Mouse (Mus musculus) limb, embryonic 15.5 days (tissue): ENCODE data around the gene Fam241b. TPM values are rescaled to one million over a fixed set of nuclear protein-coding genes. Genes with fewer than 3 reads are reported as not detected.
A peak's percentile ranks its signal among the peaks of the same experiment; 100 is the strongest.

Experiments used
- ATAC-seq: fragments of 200-750 bp; cut with Nextera tagmentation; 2 replicates; pipeline ENCODE4 v1.8.0; 2017; ENCODE audit warnings: low read depth, moderate TSS enrichment; ENCODE audit not compliant: insufficient number of reproducible peaks, low FRiP score, low TSS enrichment
- H3K27ac ChIP-seq: fragments of 300-500 bp; sonication (generic); 2 replicates; pipeline ENCODE4 v1.5.1; 2015; ENCODE audit warnings: moderate library complexity, mild to moderate bottlenecking, inconsistent platforms
- H3K27me3 ChIP-seq: fragments of 300-500 bp; sonication (generic); 2 replicates; pipeline ENCODE4 v1.6.1; 2015; ENCODE audit warnings: inconsistent platforms
- H3K36me3 ChIP-seq: fragments of 300-500 bp; sonication (generic); 2 replicates; pipeline ENCODE4 v1.6.1; 2015; ENCODE audit warnings: inconsistent platforms
- H3K4me1 ChIP-seq: fragments of 300-500 bp; sonication (generic); 2 replicates; pipeline ENCODE4 v1.6.1; 2015; ENCODE audit warnings: inconsistent platforms
- H3K4me2 ChIP-seq: fragments of 300-500 bp; sonication (generic); 2 replicates; pipeline ENCODE4 v1.6.1; 2015; ENCODE audit warnings: mild to moderate bottlenecking, inconsistent platforms
- H3K4me3 ChIP-seq: fragments of 300-500 bp; sonication (generic); 2 replicates; pipeline ENCODE4 v1.5.1; 2015; ENCODE audit warnings: mild to moderate bottlenecking, inconsistent platforms
- H3K9ac ChIP-seq: fragments of 300-500 bp; sonication (generic); 2 replicates; pipeline ENCODE4 v1.6.1; 2015; ENCODE audit warnings: inconsistent platforms
- H3K9me3 ChIP-seq: fragments of 300-500 bp; sonication (generic); 2 replicates; pipeline ENCODE4 v1.6.1; 2016; ENCODE audit warnings: inconsistent platforms
- WGBS: fragments of 180-500 bp; shearing (Covaris S2); methylation state at CpG from one replicate; pipeline ENCODE4 v1.1.7; 2015; 5-methylcytosine and 5-hydroxymethylcytosine counted together
- polyA plus RNA-seq: library from polyadenylated mRNA; unstranded; fragments of >200 nt; fragmentation: Nextera tagmentation; extraction: Ambion mirVana; gene quantifications from 2 replicates; pipeline ENCODE4 v1.2.1, GENCODE M21; 2015

The Fam241b gene
- 16.6 and 20.1 TPM in 2 replicates for polyA plus RNA-seq

GRCm38 (mm10) chr10:62143820-62144219, at the start of gene Fam241b:
Gene Fam241b (minus strand): TSS chr10:62143920.
- Histone ChIP-seq H3K4me3 (no peak within 1 kb of the TSS), H3K27me3 (peaks cover 4% of the 10 kb centered on the region; the same call in 1 of the 2 replicates), H3K36me3 (no peaks in the 10 kb centered on the region), H3K27ac (no peak within 1 kb of the TSS), H3K9me3 (no peaks in the 10 kb centered on the region), H3K4me2 (no peak within 1 kb of the TSS), H3K4me1 (no peaks in the 10 kb centered on the region), H3K9ac (no peak within 1 kb of the TSS)
- ATAC-seq = no peak
- 55% methylated on average over 8 of the region's 8 CpGs for WGBS

DNA sequence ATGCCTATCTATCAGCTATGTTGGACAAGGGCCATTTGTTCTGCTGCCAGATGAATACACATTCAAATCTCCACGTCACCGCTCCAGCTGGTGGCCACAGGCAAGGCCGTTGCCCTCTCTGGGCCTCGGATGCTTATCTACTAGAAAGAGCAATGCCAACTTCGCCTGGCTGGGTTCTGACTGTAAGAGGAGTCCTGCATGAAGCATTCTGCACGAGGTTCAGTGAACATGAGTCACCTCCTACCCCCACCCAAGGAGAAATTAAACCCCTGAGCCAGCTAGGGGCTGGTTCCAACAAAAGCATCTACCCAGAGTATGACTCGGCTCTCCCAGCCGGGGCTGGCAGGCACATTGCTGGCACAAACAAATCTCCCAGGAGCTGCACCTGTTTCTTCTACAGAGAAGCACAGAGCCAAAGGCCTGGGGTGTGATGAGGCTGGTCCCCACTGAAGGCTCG, 49.0 kb upstream of the Fam241b start:
- Histone ChIP-seq H3K9me3 (no peaks in the 10 kb centered on the region), H3K4me2 (no peak overlapping the region), H3K27me3 (no peaks in the 10 kb centered on the region), H3K27ac (no peak overlapping the region), H3K9ac (no peak overlapping the region), H3K4me1 (peaks cover 12% of the 10 kb centered on the region; the same call in 1 of the 2 replicates), H3K4me3 (no peak overlapping the region), H3K36me3 (no peaks in the 10 kb centered on the region)
- 63% methylated on average over 9 of the region's 9 CpGs for WGBS
- peak; percentile 57; the same call in 1 of the 2 replicates for ATAC-seq

- Histone ChIP-seq H3K9me3 (no peaks in the 10 kb centered on the region), H3K9ac (no peak overlapping the region), H3K4me1 (peaks cover 12% of the 10 kb centered on the region; the same call in 1 of the 2 replicates), H3K4me3 (no peak overlapping the region), H3K27ac (no peak overlapping the region), H3K4me2 (no peak overlapping the region), H3K27me3 (0 out of 2 replicates have a peak, but pooled peaks cover 4% of the 10 kb centered on the region), H3K36me3 (no peaks in the 10 kb centered on the region)
- ATAC-seq = no peak
- WGBS = 88% methylated on average over 7 of the region's 7 CpGs
These were observed 47.1 kb upstream of the Fam241b start for GRCm38 (mm10) chr10:62190821-62191220.

- H3K27me3 ChIP-seq = 0 out of 2 replicates have a peak, but pooled peaks cover 4% of the 10 kb centered on the region
- WGBS = 56% methylated on average over 4 of the region's 4 CpGs
- H3K4me1 ChIP-seq = peaks cover 12% of the 10 kb centered on the region; the same call in 1 of the 2 replicates
- no peak overlapping the region for H3K27ac ChIP-seq
- no peak for ATAC-seq
- H3K4me3 ChIP-seq = no peak overlapping the region
- H3K4me2 ChIP-seq = no peak overlapping the region
- H3K9me3 ChIP-seq = no peaks in the 10 kb centered on the region
- no peak overlapping the region for H3K9ac ChIP-seq
- H3K36me3 ChIP-seq = no peaks in the 10 kb centered on the region
These were observed 46.2 kb upstream of the Fam241b start for GRCm38 (mm10) chr10:62189910-62190309.

DNA sequence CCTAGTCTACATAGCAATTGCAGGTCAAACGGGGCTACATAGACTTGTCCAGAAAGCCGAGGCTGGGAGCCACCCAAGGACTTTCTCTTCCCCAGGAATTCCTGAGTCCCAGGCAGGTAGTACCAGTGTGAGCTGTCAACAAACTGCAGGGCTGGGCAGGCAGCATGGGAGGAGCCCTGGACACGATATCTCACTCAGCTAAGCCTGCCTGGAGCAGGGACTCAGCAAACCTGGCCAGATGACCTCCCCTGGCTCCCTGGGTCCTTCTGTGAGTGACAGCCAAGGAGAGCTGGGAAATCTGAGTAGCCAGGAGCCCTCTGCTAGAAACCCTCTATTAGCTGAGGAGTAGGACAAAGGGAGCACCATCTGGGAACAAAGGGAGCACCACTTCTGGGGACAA, 45.6 kb upstream of the Fam241b start:
- Histone ChIP-seq H3K36me3 (no peaks in the 10 kb centered on the region), H3K27me3 (0 out of 2 replicates have a peak, but pooled peaks cover 4% of the 10 kb centered on the region), H3K4me1 (peaks cover 12% of the 10 kb centered on the region; the same call in 1 of the 2 replicates), H3K27ac (no peak overlapping the region), H3K9ac (no peak overlapping the region), H3K4me2 (no peak overlapping the region), H3K9me3 (no peaks in the 10 kb centered on the region), H3K4me3 (no peak overlapping the region)
- no peak for ATAC-seq
- WGBS = 63% methylated on average over 3 of the region's 3 CpGs

- WGBS = 21% methylated on average over 7 of the region's 7 CpGs
- H3K27ac ChIP-seq = no peak overlapping the region
- H3K36me3 ChIP-seq = no peaks in the 10 kb centered on the region
These were observed 43.2 kb upstream of the Fam241b start for GRCm38 (mm10) chr10:62186882-62187281.

DNA sequence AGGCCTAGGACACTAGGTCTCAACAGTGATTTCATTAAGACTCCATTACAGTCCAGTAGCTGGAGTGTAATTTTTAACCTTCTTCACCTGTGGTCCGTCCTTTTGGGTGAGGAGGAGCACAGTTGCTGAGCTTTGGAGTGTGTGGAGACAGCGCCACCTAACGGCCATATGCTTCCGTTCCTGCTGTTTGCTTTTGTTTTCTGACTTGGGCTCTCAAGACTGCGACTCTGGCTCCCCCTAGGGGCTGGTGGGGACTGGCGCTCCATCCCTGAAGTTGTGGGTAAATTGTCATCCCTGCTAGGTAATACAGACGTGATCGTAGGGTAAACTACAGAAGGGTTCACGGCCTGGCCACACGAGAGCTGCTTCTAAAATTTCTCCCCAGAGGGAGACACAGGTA, 39.3 kb upstream of the Fam241b start:
- WGBS = under 1% methylated on average over 10 of the region's 10 CpGs
- H3K27ac ChIP-seq = no peak overlapping the region
- H3K9me3 ChIP-seq = no peaks in the 10 kb centered on the region
- no peaks in the 10 kb centered on the region for H3K36me3 ChIP-seq
- H3K4me1 ChIP-seq = no peaks in the 10 kb centered on the region
- no peak overlapping the region for H3K9ac ChIP-seq
- no peak overlapping the region for H3K4me3 ChIP-seq
- ATAC-seq = no peak
- no peak overlapping the region for H3K4me2 ChIP-seq
- 0 out of 2 replicates have a peak, but pooled peaks cover 7% of the 10 kb centered on the region for H3K27me3 ChIP-seq

More at GRCm38 (mm10) chr10:62186882-62187281, 43.2 kb upstream of the Fam241b start:
- ATAC-seq = no peak
- H3K9me3 ChIP-seq = no peaks in the 10 kb centered on the region
- H3K9ac ChIP-seq = no peak overlapping the region
- H3K27me3 ChIP-seq = 0 out of 2 replicates have a peak, but pooled peaks cover 7% of the 10 kb centered on the region
- H3K4me2 ChIP-seq = no peak overlapping the region
- peaks cover 5% of the 10 kb centered on the region; the same call in 1 of the 2 replicates for H3K4me1 ChIP-seq
- H3K4me3 ChIP-seq = no peak overlapping the region

DNA sequence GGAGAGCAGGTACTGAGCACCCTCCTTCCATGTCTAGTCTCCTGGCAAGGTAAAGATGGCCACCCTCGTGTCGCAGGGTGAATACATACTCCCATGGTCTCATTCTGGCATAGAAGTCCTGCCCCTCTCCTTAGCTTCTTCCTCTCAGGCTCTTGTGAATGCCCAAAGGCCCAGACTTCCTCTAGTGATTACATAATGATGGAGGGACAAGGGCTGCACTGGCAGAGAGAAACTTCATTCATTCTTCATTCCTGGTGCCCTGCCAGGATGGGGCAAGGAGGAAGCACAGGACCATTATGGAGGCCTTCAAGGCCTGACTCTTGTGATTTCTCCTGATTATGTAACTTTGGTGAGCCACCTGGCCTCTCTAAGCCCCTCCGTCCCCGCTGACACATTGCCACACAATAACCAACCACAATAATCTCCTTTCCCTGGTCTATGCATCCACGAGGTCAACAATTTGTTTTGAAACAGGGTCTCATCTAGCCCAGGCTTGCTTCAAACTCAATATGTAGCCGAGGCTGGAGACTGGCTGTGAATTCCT, 38.8 kb upstream of the Fam241b start:
- Histone ChIP-seq H3K9me3 (no peaks in the 10 kb centered on the region), H3K36me3 (no peaks in the 10 kb centered on the region), H3K4me2 (no peak overlapping the region), H3K4me3 (no peak overlapping the region), H3K9ac (no peak overlapping the region), H3K27ac (no peak overlapping the region), H3K4me1 (no peaks in the 10 kb centered on the region), H3K27me3 (0 out of 2 replicates have a peak, but pooled peaks cover 7% of the 10 kb centered on the region)
- ATAC-seq = no peak
- 69% methylated on average over 6 of the region's 6 CpGs for WGBS

GRCm38 (mm10) chr10:62181701-62182100, 38.0 kb upstream of the Fam241b start:
- Histone ChIP-seq H3K36me3 (no peaks in the 10 kb centered on the region), H3K27ac (no peak overlapping the region), H3K4me1 (no peaks in the 10 kb centered on the region), H3K4me3 (no peak overlapping the region), H3K9me3 (no peaks in the 10 kb centered on the region), H3K4me2 (no peak overlapping the region), H3K9ac (no peak overlapping the region), H3K27me3 (0 out of 2 replicates have a peak, but pooled peaks cover 7% of the 10 kb centered on the region)
- 49% methylated on average over 3 of the region's 3 CpGs for WGBS
- no peak for ATAC-seq

DNA sequence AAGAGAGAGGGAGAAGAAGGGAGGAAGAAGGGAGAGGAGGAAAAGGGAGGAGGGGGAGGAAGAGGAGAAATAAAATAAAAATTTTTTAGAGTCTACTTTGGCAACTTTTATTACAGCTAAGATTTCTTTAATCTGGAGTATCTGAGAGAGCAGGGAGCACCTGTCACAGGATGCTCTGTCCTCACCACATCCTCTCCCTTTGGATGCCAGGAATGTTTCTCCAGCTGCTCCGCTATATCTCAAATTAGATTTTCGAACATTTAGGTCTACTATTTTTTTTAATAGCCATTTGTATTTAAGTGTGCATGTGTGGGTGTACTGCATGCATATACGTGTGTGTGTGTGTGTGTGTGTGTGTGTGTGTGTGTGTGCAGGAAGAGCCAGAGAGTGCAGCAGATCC, 36.2 kb upstream of the Fam241b start:
- H3K9me3 ChIP-seq = no peaks in the 10 kb centered on the region
- no peaks in the 10 kb centered on the region for H3K36me3 ChIP-seq
- no peak overlapping the region for H3K4me2 ChIP-seq
- no peak for ATAC-seq
- 80% methylated on average over 3 of the region's 3 CpGs for WGBS
- 0 out of 2 replicates have a peak, but pooled peaks cover 3% of the 10 kb centered on the region for H3K27me3 ChIP-seq
- no peak overlapping the region for H3K9ac ChIP-seq
- no peaks in the 10 kb centered on the region for H3K4me1 ChIP-seq
- H3K27ac ChIP-seq = no peak overlapping the region
- H3K4me3 ChIP-seq = no peak overlapping the region

GRCm38 (mm10) chr10:62174533-62175313, 31.0 kb upstream of the Fam241b start:
- no peak overlapping the region for H3K4me3 ChIP-seq
- no peak overlapping the region for H3K9ac ChIP-seq
- H3K27me3 ChIP-seq = no peaks in the 10 kb centered on the region
- no peaks in the 10 kb centered on the region; the same call in 1 of the 2 replicates for H3K4me1 ChIP-seq
- H3K36me3 ChIP-seq = no peaks in the 10 kb centered on the region
- H3K9me3 ChIP-seq = no peaks in the 10 kb centered on the region
- WGBS = 63% methylated on average over 15 of the region's 15 CpGs
- no peak for ATAC-seq
- H3K27ac ChIP-seq = no peak overlapping the region
- H3K4me2 ChIP-seq = no peak overlapping the region

DNA sequence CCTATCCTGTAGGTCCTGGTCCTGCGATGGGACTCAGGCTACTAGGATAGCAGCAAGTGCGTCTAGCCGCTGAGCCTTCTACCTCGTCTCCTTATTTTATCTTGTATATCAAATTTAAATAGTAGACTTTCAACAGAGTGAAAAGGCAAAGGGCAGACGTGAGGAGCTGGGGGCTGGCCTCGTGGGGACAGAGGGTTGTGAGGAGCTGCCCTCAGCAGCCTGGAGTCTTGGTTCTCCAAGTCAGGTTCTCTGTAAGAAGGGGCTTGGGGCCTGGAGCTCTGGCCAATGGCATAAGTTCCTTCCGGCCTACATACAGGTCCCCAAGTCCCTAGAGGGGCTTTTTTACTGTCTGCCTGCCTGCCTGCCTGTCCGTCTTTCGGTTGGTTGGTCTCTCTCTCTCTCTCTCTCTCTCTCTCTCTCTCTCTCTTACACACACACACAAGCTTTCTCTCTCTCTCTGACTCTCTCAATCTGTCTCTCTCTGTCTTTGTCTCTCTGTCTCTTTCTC, 30.3 kb upstream of the Fam241b start:
- no peak overlapping the region for H3K4me3 ChIP-seq
- H3K4me2 ChIP-seq = no peak overlapping the region
- no peak for ATAC-seq
- no peaks in the 10 kb centered on the region for H3K36me3 ChIP-seq
- no peaks in the 10 kb centered on the region for H3K9me3 ChIP-seq
- no peak overlapping the region for H3K9ac ChIP-seq
- WGBS = 37% methylated on average over 9 of the region's 9 CpGs
- no peaks in the 10 kb centered on the region for H3K27me3 ChIP-seq
- no peaks in the 10 kb centered on the region; the same call in 1 of the 2 replicates for H3K4me1 ChIP-seq
- H3K27ac ChIP-seq = no peak overlapping the region
